8 mouse cellular contexts compared by ENCODE assay signal in the genomic region with DNA sequence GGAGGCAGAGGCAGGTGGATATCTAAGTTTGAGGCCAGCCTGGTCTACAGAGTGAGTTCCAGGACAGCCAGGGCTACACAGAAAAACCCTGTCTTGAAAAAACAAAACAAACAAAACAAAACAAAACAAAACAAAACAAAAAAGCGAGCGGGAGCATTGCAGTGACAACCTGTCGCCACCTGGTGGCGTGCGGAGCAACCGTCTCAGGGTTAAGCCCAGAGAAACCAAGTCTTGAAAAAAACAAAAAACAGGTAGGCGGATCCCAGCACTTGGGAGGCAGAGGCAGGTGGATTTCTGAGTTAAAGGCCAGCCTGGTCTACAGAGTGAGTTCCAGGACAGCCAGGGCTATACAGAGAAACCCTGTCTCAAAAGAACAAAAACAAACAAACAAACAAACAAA. TPM values are rescaled to one million over a fixed set of nuclear protein-coding genes. Genes with fewer than 3 reads are reported as not detected.
A peak's percentile ranks its signal among the peaks of the same experiment; 100 is the strongest.
DNase-seq lines count a peak whose midpoint lies in the region; ATAC-seq and TF ChIP-seq lines count a peak whose summit lies in the region.
"Not testable (repeated sequence)": the region's sequence is repeated elsewhere in the genome, so short reads cannot be mapped to it uniquely, and the experiment has no call there.

No protein-coding gene starts in this region.

- not testable (repeated sequence) for H3K4me1 ChIP-seq in lung, embryonic 14.5 days (ENCODE audit: insufficient read depth)

- ATAC-seq in lung, embryonic 14.5 days (ENCODE audit: insufficient read depth): not testable (repeated sequence)

- WGBS in lung, embryonic 14.5 days: 90% methylated on average over 7 of the region's 7 CpGs

- H3K27me3 ChIP-seq in lung, embryonic 14.5 days (ENCODE audit: insufficient read depth, low read length): not testable (repeated sequence)

- not testable (repeated sequence) for H3K4me3 ChIP-seq in lung, embryonic 14.5 days (ENCODE audit: low read depth, low read length)

- not testable (repeated sequence) for H3K4me2 ChIP-seq in lung, embryonic 14.5 days

- H3K36me3 ChIP-seq in lung, embryonic 14.5 days (ENCODE audit: insufficient read depth): peaks cover 34% of the 10 kb centered on the region

- not testable (repeated sequence) for H3K27ac ChIP-seq in lung, embryonic 14.5 days (ENCODE audit: low read depth)

- not testable (repeated sequence) for H3K9ac ChIP-seq in lung, embryonic 14.5 days

- DNase-seq in CD8-positive naive resting alpha-beta T cell, adult 2 months (ENCODE audit: low read depth in 2 of 2, low spot score in 2 of 2): peak; percentile 9 to 28
- peak; percentile 84 for DNase-seq in ZHBTc4 (ENCODE audit: low read depth, low spot score)
- peak; percentile 42 for DNase-seq in c-Kit-positive CD71-positive TER-119-positive erythroid progenitor cells, embryonic 14.5 days (ENCODE audit: low spot score)
- DNase-seq in forelimb bud, embryonic 11.5 days (ENCODE audit: low read depth, low spot score): peak; percentile 24
- peak; percentile 34 for DNase-seq in kidney, adult 18-20 months
- DNase-seq in lung, embryonic 14.5 days: peak; percentile 20
- DNase-seq in natural killer cell, adult 2 months (ENCODE audit: low spot score in 2 of 2): peak; percentile 6 to 16
- peak; percentile 20 to 23 for DNase-seq in thymus, postnatal 36 days

- not testable (repeated sequence) for H3K9me3 ChIP-seq in lung, embryonic 14.5 days (ENCODE audit: low read depth, low read length)

- peak; percentile 49 for TF ChIP-seq CTCF in lung, embryonic 14.5 days (IDR thresholded peaks at IDR 0.05; ENCODE audit: low read depth)

RNA-seq across cellular contexts. Expression of gene Agl, which starts 41.0 kb away (rescaled TPM):
- 12.1 and 14.9 TPM in 2 replicates for polyA plus RNA-seq in lung, embryonic 14.5 days (2014; fragmentation: Nextera tagmentation; extraction: Ambion mirVana)

RNA-seq across cellular contexts. Expression of gene Slc35a3, which starts 54.3 kb away (rescaled TPM):
- 13.1 and 16.1 TPM in 2 replicates for polyA plus RNA-seq in lung, embryonic 14.5 days (2014; fragmentation: Nextera tagmentation; extraction: Ambion mirVana)

Comparison
In these comparisons a context has a peak if more than half of its experiments do, and no peak if none do; other contexts are left out.
1. DNase-seq: peak in every context shown above with its lines; median percentile 84 in ZHBTc4; 42 in c-Kit-positive CD71-positive TER-119-positive erythroid progenitor cells, embryonic 14.5 days; 34 in kidney, adult 18-20 months; 24 in forelimb bud, embryonic 11.5 days; 22 in thymus, postnatal 36 days; 20 in lung, embryonic 14.5 days; 18 in CD8-positive naive resting alpha-beta T cell, adult 2 months; 11 in natural killer cell, adult 2 months.